Mouse (Mus musculus): Measurements from ENCODE around the gene Rps12-ps3.

Rps12-ps3 gene

GRCm38 (mm10) chr19:59352760-59353159 lies 30.7 kb downstream of the Rps12-ps3 start:
- no peak for DNase-seq

GRCm38 (mm10) chr19:59354906-59355305 lies 32.8 kb downstream of the Rps12-ps3 start:
- DNase-seq, result no peak

- DNase-seq, result no peak
These were observed 34.3 kb downstream of the Rps12-ps3 start for GRCm38 (mm10) chr19:59356388-59356787.

- no peak for DNase-seq
These were observed 34.9 kb downstream of the Rps12-ps3 start for GRCm38 (mm10) chr19:59356843-59357595.

GRCm38 (mm10) chr19:59357878-59358277 lies 35.8 kb downstream of the Rps12-ps3 start:
- DNase-seq, result no peak

GRCm38 (mm10) chr19:59359202-59359601 lies 37.1 kb downstream of the Rps12-ps3 start:
- DNase-seq, result no peak

- DNase-seq, result no peak
These were observed 38.4 kb downstream of the Rps12-ps3 start for GRCm38 (mm10) chr19:59360486-59360896.

- DNase-seq, result no peak
These were observed 40.6 kb downstream of the Rps12-ps3 start for GRCm38 (mm10) chr19:59362646-59363045.

GRCm38 (mm10) chr19:59363666-59364065 lies 41.6 kb downstream of the Rps12-ps3 start:
- DNase-seq, result no peak

GRCm38 (mm10) chr19:59366724-59367123 lies 44.6 kb downstream of the Rps12-ps3 start:
- DNase-seq, result no peak

GRCm38 (mm10) chr19:59367892-59368291 lies 45.8 kb downstream of the Rps12-ps3 start:
- DNase-seq, result no peak

- DNase-seq, result no peak
These were observed 48.9 kb downstream of the Rps12-ps3 start for GRCm38 (mm10) chr19:59371016-59371415.
